Mouse (Mus musculus) limb, embryonic 11.5 days (tissue): ENCODE data around the gene Gas2l3. TPM values are rescaled to one million over a fixed set of nuclear protein-coding genes. Genes with fewer than 3 reads are reported as not detected.
A peak's percentile ranks its signal among the peaks of the same experiment; 100 is the strongest.

Experiments
- ATAC-seq: fragments of 200-750 bp; cut with Nextera tagmentation; 2 replicates; pipeline ENCODE4 v1.8.0; 2017; ENCODE audit warnings: low read depth; ENCODE audit not compliant: insufficient number of reproducible peaks, low FRiP score, low TSS enrichment
- DNase-seq: peaks from one replicate; pipeline ENCODE4 v3.0.0-alpha.2; 2015; ENCODE audit warnings: low spot score
- H3K27ac ChIP-seq: fragments of 300-500 bp; sonication (generic); replicated peaks from 2 replicates; pipeline ENCODE4 v1.5.1; 2014; ENCODE audit warnings: low read depth, mild to moderate bottlenecking, low read length
- H3K27me3 ChIP-seq: fragments of 300-500 bp; sonication (generic); 2 replicates; pipeline ENCODE4 v1.6.1; 2014; ENCODE audit warnings: mild to moderate bottlenecking, low read length, mixed read lengths; ENCODE audit not compliant: control insufficient read depth, insufficient read depth
- H3K36me3 ChIP-seq: fragments of 300-500 bp; sonication (generic); 2 replicates; pipeline ENCODE4 v1.6.1; 2014; ENCODE audit warnings: mild to moderate bottlenecking, low read length, moderate library complexity, mixed read lengths; ENCODE audit not compliant: control insufficient read depth, insufficient read depth
- H3K4me1 ChIP-seq: fragments of 300-500 bp; sonication (generic); 2 replicates; pipeline ENCODE4 v1.6.1; 2014; ENCODE audit warnings: low read length, mixed read lengths; ENCODE audit not compliant: control insufficient read depth, insufficient read depth
- H3K4me2 ChIP-seq: fragments of 300-500 bp; sonication (generic); 2 replicates; pipeline ENCODE4 v1.6.1; 2014; ENCODE audit warnings: low read depth, mild to moderate bottlenecking, moderate library complexity; ENCODE audit not compliant: severe bottlenecking
- H3K4me3 ChIP-seq: fragments of 300-500 bp; sonication (generic); 2 replicates; pipeline ENCODE4 v1.5.1; 2014; ENCODE audit warnings: low read depth, low read length
- H3K9ac ChIP-seq: fragments of 300-500 bp; sonication (generic); 2 replicates; pipeline ENCODE4 v1.6.1; 2014; ENCODE audit warnings: mild to moderate bottlenecking, low read length
- H3K9me3 ChIP-seq: fragments of 300-500 bp; sonication (generic); 2 replicates; pipeline ENCODE4 v1.6.1; 2016; ENCODE audit warnings: low read length; ENCODE audit not compliant: control insufficient read depth
- WGBS: fragments of 180-500 bp; shearing (Covaris S2); extraction: QIAGEN DNeasy Blood & Tissue Kit; methylation state at CpG from one replicate; pipeline ENCODE4 v1.1.7; 2014; 5-methylcytosine and 5-hydroxymethylcytosine counted together
- polyA plus RNA-seq: library from polyadenylated mRNA; unstranded; fragments of >200 nt; fragmentation: Nextera tagmentation; extraction: Ambion mirVana; gene quantifications from 2 replicates; pipeline ENCODE4 v1.2.1, GENCODE M21; 2014

Gene Gas2l3
- polyA plus RNA-seq, 1 experiment from 2014 or later, result 9.6 TPM

DNA sequence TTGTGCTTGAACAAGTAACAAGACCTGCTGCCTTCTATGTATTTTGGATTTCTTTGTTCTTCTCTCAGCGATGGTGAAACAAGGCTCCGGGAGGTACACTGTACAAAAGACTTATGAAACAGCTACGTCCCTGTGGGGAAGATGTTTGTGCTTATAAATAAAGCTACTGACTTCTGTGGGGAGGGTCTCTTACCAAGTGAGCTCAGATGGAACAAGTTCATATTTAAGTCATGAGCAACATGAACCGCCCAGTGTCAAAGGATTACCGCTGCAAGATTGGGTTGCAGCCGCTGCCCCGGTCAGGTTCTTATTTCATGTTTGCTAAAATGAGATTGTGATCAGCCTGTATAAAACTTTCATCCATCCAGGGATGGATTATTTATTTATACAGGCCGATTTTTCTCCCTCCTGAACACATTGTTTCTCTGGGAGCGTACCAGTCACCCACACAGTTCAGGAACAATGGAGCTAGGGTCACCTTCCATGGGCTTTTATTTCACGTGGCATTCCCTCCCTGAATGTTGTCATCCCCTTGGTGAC, 38.4 kb upstream of the Gas2l3 start:
- H3K27ac ChIP-seq, result no peak overlapping the region

DNA sequence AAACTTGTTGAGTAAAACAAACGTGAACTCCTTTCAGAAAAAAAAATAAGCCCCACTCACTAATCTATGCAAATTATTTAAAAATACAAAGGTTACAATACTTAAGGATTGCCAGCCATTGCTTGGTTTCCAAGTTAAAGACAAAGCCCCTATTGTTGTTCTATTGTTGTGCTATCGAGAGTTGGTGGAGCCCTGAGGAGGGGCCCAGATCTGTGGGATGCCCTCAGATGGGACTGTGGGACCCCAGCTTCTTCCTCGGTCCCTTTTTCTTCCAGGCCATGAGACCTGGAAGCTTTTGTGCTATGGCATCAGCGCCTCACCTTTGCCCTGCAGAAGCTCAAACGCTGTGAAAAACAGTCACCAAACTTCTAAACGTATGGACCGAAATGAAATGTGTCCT, 37.9 kb upstream of the Gas2l3 start:
- Histone ChIP-seq H3K9me3 (no peaks in the 10 kb centered on the region), H3K9ac (no peak overlapping the region), H3K27ac (no peak overlapping the region), H3K36me3 (no peaks in the 10 kb centered on the region), H3K27me3 (no peaks in the 10 kb centered on the region), H3K4me1 (no peaks in the 10 kb centered on the region), H3K4me2 (no peak overlapping the region), H3K4me3 (no peak overlapping the region)
- WGBS, result 72% methylated on average over 7 of the region's 7 CpGs
- DNase-seq (no peak), ATAC-seq (no peak)

More for the DNA sequence above, 38.4 kb upstream of the Gas2l3 start:
- WGBS, result 85% methylated on average over 10 of the region's 10 CpGs
- ATAC-seq (no peak), DNase-seq (no peak)
- Histone ChIP-seq H3K4me1 (no peaks in the 10 kb centered on the region), H3K36me3 (no peaks in the 10 kb centered on the region), H3K27me3 (no peaks in the 10 kb centered on the region), H3K4me3 (no peak overlapping the region), H3K9ac (no peak overlapping the region), H3K9me3 (no peaks in the 10 kb centered on the region), H3K4me2 (no peak overlapping the region)

DNA sequence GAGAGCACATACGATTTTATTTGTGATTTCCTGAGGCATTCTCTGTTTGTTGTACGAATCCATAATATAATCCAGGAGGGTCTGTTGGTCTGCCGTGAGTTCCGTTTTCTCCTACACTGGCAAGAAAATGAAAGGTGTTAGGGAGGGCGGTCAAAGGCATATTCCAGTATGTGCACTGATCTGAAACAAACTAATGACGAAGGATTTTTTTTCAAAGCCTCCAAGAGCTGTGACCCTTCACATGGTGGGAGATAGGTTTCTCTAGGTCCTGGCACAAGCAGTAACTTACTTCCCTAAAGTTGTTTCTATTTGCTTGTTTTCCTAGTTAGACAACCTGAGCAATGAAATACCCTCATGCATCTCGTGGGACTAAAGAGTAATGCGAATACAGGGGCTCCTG, 35.0 kb upstream of the Gas2l3 start:
- no peak overlapping the region for H3K27ac ChIP-seq
- H3K9me3 ChIP-seq, result no peaks in the 10 kb centered on the region
- DNase-seq (no peak), ATAC-seq (no peak)
- H3K27me3 ChIP-seq, result no peaks in the 10 kb centered on the region
- no peaks in the 10 kb centered on the region for H3K4me1 ChIP-seq
- WGBS, result 88% methylated on average over 8 of the region's 8 CpGs
- H3K4me2 ChIP-seq, result no peak overlapping the region
- no peak overlapping the region for H3K9ac ChIP-seq
- no peak overlapping the region for H3K4me3 ChIP-seq
- H3K36me3 ChIP-seq, result no peaks in the 10 kb centered on the region

DNA sequence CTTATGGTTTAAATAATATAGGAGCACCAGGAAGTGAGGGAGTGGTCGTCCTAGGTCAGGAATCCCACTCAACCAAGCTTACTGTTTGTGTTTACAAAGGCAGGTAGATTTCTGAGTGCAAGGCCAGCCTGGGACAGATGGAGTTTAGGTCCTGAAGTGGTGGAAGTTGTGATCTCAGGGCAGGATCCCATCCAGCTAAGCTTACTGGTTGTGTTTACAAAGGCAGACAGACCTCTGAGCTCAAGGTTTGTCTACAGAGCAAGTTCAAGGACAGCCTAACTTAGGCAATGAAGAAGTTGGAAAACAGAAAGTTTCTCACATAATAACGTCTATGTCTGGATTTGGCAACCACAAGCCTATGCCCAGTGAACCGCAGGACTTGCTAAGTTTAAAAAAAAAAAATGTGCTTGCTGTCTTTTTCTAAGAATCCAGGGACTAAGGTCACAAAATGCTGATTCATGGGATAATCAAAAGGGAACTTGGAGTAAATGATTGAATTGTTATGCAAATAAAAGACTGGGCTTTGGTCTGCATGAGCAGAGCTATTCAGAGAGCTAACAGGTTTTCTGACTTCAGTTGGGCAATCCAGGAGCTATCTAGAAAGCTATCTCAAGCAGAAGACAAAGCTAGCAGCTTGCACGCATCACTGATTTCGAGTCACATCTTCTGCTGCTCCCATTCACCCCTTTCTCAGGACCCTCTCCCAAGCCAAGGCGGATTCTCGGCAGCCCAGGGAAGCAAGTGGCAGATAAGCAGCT, 27.0 kb upstream of the Gas2l3 start:
- no peaks in the 10 kb centered on the region for H3K27me3 ChIP-seq
- 84% methylated on average over 7 of the region's 7 CpGs for WGBS
- H3K27ac ChIP-seq, result no peak overlapping the region
- no peak for DNase-seq
- ATAC-seq, result no peak
- no peak overlapping the region for H3K9ac ChIP-seq
- H3K4me1 ChIP-seq, result no peaks in the 10 kb centered on the region
- H3K9me3 ChIP-seq, result no peaks in the 10 kb centered on the region
- no peaks in the 10 kb centered on the region for H3K36me3 ChIP-seq
- no peak overlapping the region for H3K4me3 ChIP-seq
- no peak overlapping the region for H3K4me2 ChIP-seq

DNA sequence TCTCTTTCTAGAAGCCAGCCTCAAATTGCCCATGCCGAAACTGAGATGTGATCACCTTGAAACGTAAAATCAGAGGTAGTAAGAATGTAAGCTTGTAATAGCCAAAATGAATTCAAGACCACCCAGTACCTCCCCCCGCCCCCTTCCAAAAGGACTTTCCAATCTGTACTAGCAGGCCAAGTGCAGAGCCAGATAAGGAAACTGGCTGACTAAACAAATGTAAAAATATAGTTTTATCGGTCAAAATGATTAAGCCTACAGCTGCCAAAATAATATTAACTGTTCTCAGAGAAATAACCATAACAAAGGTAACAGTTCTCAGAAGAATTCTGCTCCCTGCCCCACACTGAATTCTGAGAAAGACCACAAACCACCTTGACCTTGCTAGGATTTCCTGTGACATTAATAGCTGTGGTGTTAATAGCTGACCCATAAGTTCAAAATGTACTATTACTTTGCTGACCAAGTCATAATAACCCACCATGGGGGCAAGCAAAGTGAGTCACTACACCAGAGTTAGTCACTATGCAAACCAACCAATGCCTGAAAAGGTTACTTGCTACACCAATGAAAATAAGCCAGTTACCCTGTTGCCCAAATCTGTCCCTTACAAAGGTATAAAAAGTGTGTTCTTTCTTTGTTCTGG, 21.1 kb upstream of the Gas2l3 start:
- Histone ChIP-seq H3K27ac (no peak overlapping the region), H3K4me1 (no peaks in the 10 kb centered on the region), H3K4me2 (no peak overlapping the region), H3K4me3 (no peak overlapping the region), H3K27me3 (no peaks in the 10 kb centered on the region), H3K9me3 (no peaks in the 10 kb centered on the region), H3K9ac (no peak overlapping the region), H3K36me3 (no peaks in the 10 kb centered on the region)
- no peak for DNase-seq
- WGBS, result 85% methylated on average over 4 of the region's 4 CpGs
- ATAC-seq, result no peak

DNA sequence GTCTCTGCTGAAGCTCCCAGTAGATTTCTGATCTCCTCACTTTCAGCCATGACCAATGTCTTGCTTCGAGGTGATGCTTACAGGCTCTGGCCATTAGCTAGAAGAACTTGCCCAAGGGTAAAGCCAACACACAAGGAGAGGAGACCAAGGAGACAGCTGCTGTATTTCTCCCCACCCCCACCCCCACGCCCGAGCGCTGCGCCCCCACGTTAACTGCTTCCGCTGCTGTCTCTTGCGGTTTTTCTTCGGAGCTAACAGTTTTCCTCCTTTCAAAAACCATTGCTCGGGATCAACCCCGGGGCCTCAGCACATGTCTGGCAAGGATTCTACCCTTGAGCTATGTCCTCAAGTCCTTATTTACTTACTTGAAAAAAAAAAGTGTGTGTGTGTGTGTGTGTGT, 19.1 kb upstream of the Gas2l3 start:
- 77% methylated on average over 11 of the region's 11 CpGs for WGBS
- no peak for DNase-seq
- H3K9ac ChIP-seq, result no peak overlapping the region
- H3K4me1 ChIP-seq, result no peaks in the 10 kb centered on the region
- H3K27me3 ChIP-seq, result no peaks in the 10 kb centered on the region
- no peak overlapping the region for H3K4me2 ChIP-seq
- H3K27ac ChIP-seq, result no peak overlapping the region
- H3K9me3 ChIP-seq, result no peaks in the 10 kb centered on the region
- H3K36me3 ChIP-seq, result no peaks in the 10 kb centered on the region
- H3K4me3 ChIP-seq, result no peak overlapping the region
- no peak for ATAC-seq

DNA sequence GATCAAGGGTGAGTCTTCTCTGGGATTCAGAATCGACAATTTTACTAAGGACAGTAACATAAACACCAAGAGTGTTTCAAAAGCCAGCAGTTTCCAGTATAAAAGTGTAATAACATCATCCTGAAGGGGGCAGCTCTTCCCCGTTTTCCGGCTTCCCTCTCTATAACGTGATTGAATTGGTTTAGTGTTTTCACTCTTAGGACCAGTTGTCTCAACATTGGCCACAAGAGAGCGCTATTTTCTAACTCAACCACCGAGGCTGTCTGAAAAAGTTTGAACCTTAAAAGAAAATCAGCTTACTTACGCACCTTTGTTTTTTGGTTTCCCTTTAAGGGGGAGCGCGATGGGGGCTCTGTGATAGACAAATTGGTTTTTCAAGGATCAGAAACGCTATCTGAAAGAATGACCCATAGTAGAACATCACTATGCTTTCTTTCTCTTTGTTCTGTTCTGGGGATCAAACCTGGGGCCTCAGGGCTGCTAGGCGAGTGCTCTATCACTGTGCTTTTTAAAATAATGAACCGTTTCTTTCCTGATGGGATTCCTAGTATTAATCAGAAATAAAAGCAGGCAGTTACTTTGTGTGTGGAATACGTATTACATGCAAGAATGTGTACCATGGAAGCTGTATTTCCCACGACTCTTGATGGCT, 18.2 kb upstream of the Gas2l3 start:
- Histone ChIP-seq H3K27me3 (no peaks in the 10 kb centered on the region), H3K27ac (no peak overlapping the region), H3K4me2 (no peak overlapping the region), H3K4me3 (no peak overlapping the region), H3K4me1 (no peaks in the 10 kb centered on the region), H3K36me3 (no peaks in the 10 kb centered on the region), H3K9me3 (no peaks in the 10 kb centered on the region), H3K9ac (no peak overlapping the region)
- ATAC-seq, result peak; percentile 79
- DNase-seq, result peak; percentile 84
- 26% methylated on average over 14 of the region's 14 CpGs for WGBS

DNA sequence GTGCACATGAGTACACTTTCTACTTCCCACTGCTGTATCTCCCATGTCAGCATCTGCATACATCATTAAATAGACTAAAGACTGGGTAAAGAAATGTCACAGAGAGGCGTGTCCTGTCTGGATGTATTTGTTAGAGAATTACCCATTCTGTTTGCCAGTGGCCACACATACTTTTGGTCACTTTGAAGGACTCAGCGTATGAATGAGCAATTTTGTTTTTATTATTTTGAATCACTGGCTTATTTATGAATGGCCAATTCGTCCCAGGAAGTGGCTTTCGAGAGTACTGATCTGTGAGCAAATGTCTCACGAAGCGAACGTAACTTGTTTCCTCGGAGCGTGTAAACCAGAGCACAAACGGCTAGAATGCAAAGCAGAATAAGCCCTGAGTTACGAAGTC, 17.2 kb upstream of the Gas2l3 start:
- Histone ChIP-seq H3K9ac (no peak overlapping the region), H3K27ac (no peak overlapping the region), H3K4me2 (no peak overlapping the region), H3K27me3 (no peaks in the 10 kb centered on the region), H3K36me3 (no peaks in the 10 kb centered on the region), H3K4me1 (no peaks in the 10 kb centered on the region), H3K9me3 (no peaks in the 10 kb centered on the region), H3K4me3 (no peak overlapping the region)
- WGBS, result 91% methylated on average over 11 of the region's 11 CpGs
- ATAC-seq (no peak), DNase-seq (no peak)
